Mouse (Mus musculus): ENCODE data around the gene Akirin2.

DNA sequence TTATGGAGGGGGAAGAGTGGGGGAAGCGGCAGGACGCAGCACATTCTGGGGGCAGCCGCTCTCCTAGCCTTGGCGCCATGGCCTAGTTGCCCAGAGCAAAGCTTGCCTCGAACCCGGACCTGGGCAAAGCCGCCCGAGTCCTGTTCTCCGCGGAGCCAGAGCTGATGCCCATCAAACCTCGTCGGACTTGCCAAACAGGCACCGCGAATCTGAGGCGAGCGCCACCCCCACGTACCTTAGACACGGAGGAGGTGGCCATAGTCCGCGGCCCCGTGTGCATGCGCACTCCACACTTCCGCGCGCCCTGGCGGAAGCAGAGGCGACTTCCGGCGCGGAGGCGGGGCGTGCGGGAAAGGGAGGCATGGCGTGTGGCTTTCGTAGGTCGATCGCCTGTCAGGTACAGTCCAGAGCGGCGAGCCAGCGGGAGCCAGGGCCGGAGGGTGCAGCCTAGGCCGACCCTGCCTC, 63.9 kb downstream of the Akirin2 start, which contains the start of the genes Orc3 and Rars2:
- TF ChIP-seq CTCF (IDR thresholded peaks at IDR 0.05) (peak; percentile 47), EP300 (IDR thresholded peaks at IDR 0.05) (no peak)
